Comparison of ENCODE assay signal across 8 mouse cellular contexts in the genomic region with DNA sequence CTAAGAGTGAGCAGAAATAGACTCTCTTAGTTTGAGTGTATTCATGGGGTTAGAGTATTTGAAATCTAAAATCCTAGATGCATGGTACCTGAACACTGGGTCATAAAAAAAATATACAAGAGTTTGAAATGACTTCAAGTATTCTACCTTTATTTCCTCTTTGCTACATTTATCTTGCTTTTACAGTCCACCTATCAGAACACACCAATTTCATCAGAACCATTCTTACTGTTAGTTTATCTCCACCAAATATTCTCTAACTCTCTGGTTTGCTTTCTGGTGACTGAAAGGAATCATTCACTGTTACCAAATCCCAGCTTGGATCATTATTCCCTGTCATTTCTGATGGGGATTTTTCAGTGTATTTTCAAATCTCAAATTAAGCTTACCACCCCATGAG. TPM values are rescaled to one million over a fixed set of nuclear protein-coding genes. Genes with fewer than 3 reads are reported as not detected.
DNase-seq lines count a peak whose midpoint lies in the region; ATAC-seq and TF ChIP-seq lines count a peak whose summit lies in the region.

No protein-coding gene starts in this region.

- TF ChIP-seq POLR2A in embryonic fibroblast, embryonic 13.5 days (IDR thresholded peaks at IDR 0.05; ENCODE audit: low read depth, low read length): no peak

- no peak for TF ChIP-seq CTCF in left cerebral cortex, adult 2 months (IDR thresholded peaks at IDR 0.05)
- TF ChIP-seq CTCF in embryonic fibroblast, embryonic 13.5 days (IDR thresholded peaks at IDR 0.05; ENCODE audit: borderline replicate concordance, insufficient read depth, low read length): no peak

- intact Hi-C loops in left cerebral cortex, adult 2 months (cut with DNase I): no loop called here

- H3K4me2 ChIP-seq in limb, embryonic 11.5 days (ENCODE audit: low read depth, severe bottlenecking): peak overlapping the region; percentile 67
- H3K4me2 ChIP-seq in neural tube, embryonic 14.5 days (ENCODE audit: low read depth, low read length): peak overlapping the region; percentile 62

- ATAC-seq in limb, embryonic 11.5 days (ENCODE audit: insufficient number of reproducible peaks, low FRiP score, low TSS enrichment, low read depth): no peak
- no peak for ATAC-seq in neural tube, embryonic 14.5 days (ENCODE audit: low read depth)

- no peak overlapping the region for H3K27ac ChIP-seq in left cerebral cortex, adult 2 months
- no peak overlapping the region for H3K27ac ChIP-seq in embryonic fibroblast, embryonic 13.5 days (ENCODE audit: insufficient read depth, low read length)
- no peak overlapping the region for H3K27ac ChIP-seq in limb, embryonic 11.5 days (replicated peaks; ENCODE audit: low read depth, low read length)
- no peak overlapping the region for H3K27ac ChIP-seq in neural tube, embryonic 14.5 days (ENCODE audit: low read depth, low read length)

- no peaks in the 10 kb centered on the region for H3K36me3 ChIP-seq in limb, embryonic 11.5 days (ENCODE audit: control insufficient read depth, insufficient read depth, low read length)
- no peaks in the 10 kb centered on the region; the same call in 1 of the 2 replicates for H3K36me3 ChIP-seq in neural tube, embryonic 14.5 days (ENCODE audit: control insufficient read depth, insufficient read depth, low read length)

- H3K9ac ChIP-seq in limb, embryonic 11.5 days (ENCODE audit: low read length): no peak overlapping the region
- H3K9ac ChIP-seq in neural tube, embryonic 14.5 days (replicated peaks; ENCODE audit: low read depth, low read length): no peak overlapping the region

- no peaks in the 10 kb centered on the region; the same call in 1 of the 2 replicates for H3K9me3 ChIP-seq in limb, embryonic 11.5 days (ENCODE audit: control insufficient read depth, low read length)
- no peaks in the 10 kb centered on the region for H3K9me3 ChIP-seq in neural tube, embryonic 14.5 days (ENCODE audit: control insufficient read depth, low read length)

- no peaks in the 10 kb centered on the region for H3K4me1 ChIP-seq in embryonic fibroblast, embryonic 13.5 days (ENCODE audit: control insufficient read depth, insufficient read depth, low read length)
- H3K4me1 ChIP-seq in limb, embryonic 11.5 days (ENCODE audit: control insufficient read depth, insufficient read depth, low read length): peaks cover 9% of the 10 kb centered on the region
- H3K4me1 ChIP-seq in neural tube, embryonic 14.5 days (ENCODE audit: control insufficient read depth, insufficient read depth, low read length): peaks cover 9% of the 10 kb centered on the region; the same call in 1 of the 2 replicates

- H3K4me3 ChIP-seq in left cerebral cortex, adult 2 months: peak overlapping the region; percentile 94
- H3K4me3 ChIP-seq in embryonic fibroblast, embryonic 13.5 days (ENCODE audit: insufficient read depth, low read length): peak overlapping the region; percentile 66
- no peak overlapping the region for H3K4me3 ChIP-seq in limb, embryonic 11.5 days (ENCODE audit: low read depth, low read length)
- peak overlapping the region; percentile 68 for H3K4me3 ChIP-seq in neural tube, embryonic 14.5 days (ENCODE audit: low read depth, low read length)

- no peak for DNase-seq in left cerebral cortex, adult 2 months (ENCODE audit: extremely low spot score in 1 of 2, low spot score in 2 of 2)
- DNase-seq in left cerebral cortex, adult 11 months (ENCODE audit: low spot score): no peak
- DNase-seq in limb, embryonic 11.5 days (ENCODE audit: low spot score): no peak
- no peak for DNase-seq in adrenal gland, postnatal 10 days
- no peak for DNase-seq in urinary bladder, postnatal 36 days (ENCODE audit: low spot score in 2 of 2)
- no peak for DNase-seq in adrenal gland, postnatal 25 days

- no peaks in the 10 kb centered on the region for H3K27me3 ChIP-seq in limb, embryonic 11.5 days (ENCODE audit: control insufficient read depth, insufficient read depth, low read length)
- H3K27me3 ChIP-seq in neural tube, embryonic 14.5 days (ENCODE audit: control insufficient read depth, insufficient read depth, low read length): no peaks in the 10 kb centered on the region

RNA-seq across cellular contexts. Expression of a gene that starts 0.8 kb away (rescaled TPM):
- 10 to 100 TPM; 13.6 to 15.0 TPM for total RNA-seq in left cerebral cortex, adult 2 months (2021)
- polyA plus RNA-seq in embryonic fibroblast, embryonic 13.5 days (2011; ENCODE audit: insufficient read length, low read depth, missing spikeins): 5.9 and 6.6 TPM in 2 replicates
- polyA plus RNA-seq in limb, embryonic 11.5 days (2014; fragmentation: Nextera tagmentation; extraction: Ambion mirVana): 14.0 and 15.4 TPM in 2 replicates
- polyA plus RNA-seq in neural tube, embryonic 14.5 days (2014; fragmentation: Nextera tagmentation; extraction: Ambion mirVana): 16.7 and 21.0 TPM in 2 replicates
- 10 to 100 TPM in 1 of 2 experiments, 1 to 10 TPM in 1; 8.0 to 11.6 TPM for total RNA-seq in adrenal gland, postnatal 10 days (2021)
- total RNA-seq in adrenal gland, postnatal 25 days (2021): 8.3 and 14.9 TPM in 2 replicates

RNA-seq across cellular contexts. Expression of a gene that starts 1.3 kb away (rescaled TPM):
- 10 to 100 TPM; 25.8 to 30.6 TPM for total RNA-seq in left cerebral cortex, adult 2 months (2021)
- 10.5 and 13.1 TPM in 2 replicates for polyA plus RNA-seq in embryonic fibroblast, embryonic 13.5 days (2011; ENCODE audit: insufficient read length, low read depth, missing spikeins)
- polyA plus RNA-seq in limb, embryonic 11.5 days (2014; fragmentation: Nextera tagmentation; extraction: Ambion mirVana): 13.1 and 17.4 TPM in 2 replicates
- 23.5 and 25.5 TPM in 2 replicates for polyA plus RNA-seq in neural tube, embryonic 14.5 days (2014; fragmentation: Nextera tagmentation; extraction: Ambion mirVana)
- 10 to 100 TPM; 17.5 to 30.2 TPM for total RNA-seq in adrenal gland, postnatal 10 days (2021)
- total RNA-seq in adrenal gland, postnatal 25 days (2021): 55.4 and 68.8 TPM in 2 replicates

RNA-seq across cellular contexts. Expression of a gene that starts 25.8 kb away (rescaled TPM):
- 1 to 10 TPM; 5.1 to 5.5 TPM for total RNA-seq in left cerebral cortex, adult 2 months (2021)
- polyA plus RNA-seq in embryonic fibroblast, embryonic 13.5 days (2011; ENCODE audit: insufficient read length, low read depth, missing spikeins): 8.0 and 10.8 TPM in 2 replicates
- polyA plus RNA-seq in limb, embryonic 11.5 days (2014; fragmentation: Nextera tagmentation; extraction: Ambion mirVana): 3.2 and 4.1 TPM in 2 replicates
- 4.3 and 5.8 TPM in 2 replicates for polyA plus RNA-seq in neural tube, embryonic 14.5 days (2014; fragmentation: Nextera tagmentation; extraction: Ambion mirVana)
- 1 to 10 TPM; 2.2 to 4.9 TPM for total RNA-seq in adrenal gland, postnatal 10 days (2021)
- total RNA-seq in adrenal gland, postnatal 25 days (2021): 3.9 and 4.4 TPM in 2 replicates

RNA-seq across cellular contexts. Expression of a gene that starts 53.5 kb away (rescaled TPM):
- 10 to 100 TPM; 44.3 to 45.7 TPM for total RNA-seq in left cerebral cortex, adult 2 months (2021)
- polyA plus RNA-seq in embryonic fibroblast, embryonic 13.5 days (2011; ENCODE audit: insufficient read length, low read depth, missing spikeins): 23.2 and 30.0 TPM in 2 replicates
- polyA plus RNA-seq in limb, embryonic 11.5 days (2014; fragmentation: Nextera tagmentation; extraction: Ambion mirVana): 41.1 and 45.2 TPM in 2 replicates
- 28.7 and 30.6 TPM in 2 replicates for polyA plus RNA-seq in neural tube, embryonic 14.5 days (2014; fragmentation: Nextera tagmentation; extraction: Ambion mirVana)
- 10 to 100 TPM; 25.3 to 34.4 TPM for total RNA-seq in adrenal gland, postnatal 10 days (2021)
- 32.8 and 35.5 TPM in 2 replicates for total RNA-seq in adrenal gland, postnatal 25 days (2021)

RNA-seq across cellular contexts. Expression of a gene that starts 53.8 kb away (rescaled TPM):
- not detected for total RNA-seq in left cerebral cortex, adult 2 months (2021)
- not detected in 2 replicates for polyA plus RNA-seq in embryonic fibroblast, embryonic 13.5 days (2011; ENCODE audit: insufficient read length, low read depth, missing spikeins)
- polyA plus RNA-seq in limb, embryonic 11.5 days (2014; fragmentation: Nextera tagmentation; extraction: Ambion mirVana): not detected in 2 replicates
- not detected in 2 replicates for polyA plus RNA-seq in neural tube, embryonic 14.5 days (2014; fragmentation: Nextera tagmentation; extraction: Ambion mirVana)
- total RNA-seq in adrenal gland, postnatal 10 days (2021): not detected
- total RNA-seq in adrenal gland, postnatal 25 days (2021): not detected in 2 replicates
